Mouse (Mus musculus) liver, postnatal 0 days (tissue): ENCODE measurements at regions not wholly inside any gene's neighbourhood (a gene's known extent, or its start where the extent isn't known, plus 50 kb on each side); places are given as distances from the start of the nearest gene placed in this dataset.

Experiments
- CTCF ChIP-seq: sonication (generic); IDR thresholded peaks from 2 replicates; pipeline ENCODE4 v1.5.1; 2016; ENCODE audit warnings: antibody characterized with exemption, low read depth
- EP300 ChIP-seq: IDR thresholded peaks from 2 replicates; pipeline ENCODE4 v1.6.1; 2016; ENCODE audit warnings: antibody characterized with exemption, low read depth, mild to moderate bottlenecking

DNA sequence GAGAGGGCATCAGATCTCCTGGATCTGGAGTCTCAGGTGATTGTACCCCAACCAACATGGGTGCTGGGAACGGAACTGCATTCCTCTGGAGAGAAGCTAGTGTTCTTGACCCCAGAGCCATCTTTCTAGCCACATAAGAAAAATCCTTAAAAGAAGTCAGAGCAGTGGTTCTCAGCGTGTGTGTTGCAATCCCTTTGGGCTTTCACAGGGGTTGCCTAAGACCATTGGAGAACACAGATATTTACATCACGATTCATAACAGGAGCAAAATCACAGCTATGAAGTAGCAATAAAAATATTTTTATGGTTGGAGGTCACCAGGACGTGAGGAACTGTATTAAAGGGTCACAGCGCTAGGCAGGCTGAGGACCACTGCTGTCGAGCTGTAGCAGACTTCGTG is 60.7 kb upstream of the Vangl1 start:
- no peak for TF ChIP-seq CTCF
- TF ChIP-seq EP300, result no peak
